Mouse (Mus musculus): ENCODE data around the gene Ndc80.

- TF ChIP-seq POLR2A (IDR thresholded peaks at IDR 0.05; ENCODE audit: low read depth, low read length) (no peak), CTCF (IDR thresholded peaks at IDR 0.05; ENCODE audit: borderline replicate concordance, insufficient read depth, low read length) (no peak)
Measured at GRCm38 (mm10) chr17:71459818-71460217, 66.8 kb downstream of the Ndc80 start, which contains the start of gene Gm4707.

Data from embryonic fibroblast, embryonic 13.5 days (primary cell).